Mouse (Mus musculus): Measurements from ENCODE around the gene Cbr3. TPM values are rescaled to one million over a fixed set of nuclear protein-coding genes. Genes with fewer than 3 reads are reported as not detected.

The Cbr3 gene
- polyA plus RNA-seq, 1 experiment from 2014 or later: 14.4 TPM

DNA sequence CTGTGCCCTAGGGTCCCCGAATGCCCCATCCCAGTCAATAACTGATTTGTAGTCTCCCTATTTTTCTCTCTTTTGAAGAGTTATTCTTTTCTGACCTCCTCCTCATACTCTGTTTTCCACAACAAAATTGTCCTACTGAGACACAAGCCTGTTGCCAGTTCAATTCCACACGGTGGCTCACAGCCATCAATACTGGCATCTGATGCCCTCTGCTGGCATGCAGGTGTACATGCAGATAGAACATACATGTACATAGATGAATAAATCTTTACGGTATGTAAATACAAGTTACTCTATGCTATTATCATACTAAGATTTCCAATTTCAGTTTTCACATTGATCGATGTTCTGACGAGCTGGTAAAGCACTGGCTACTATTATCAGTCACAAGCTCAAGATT lies 12.0 kb upstream of the Cbr3 start:
- no peak for ATAC-seq
- Histone ChIP-seq H3K4me1 (ENCODE audit: insufficient read depth, low read depth, low read length) (no peaks in the 10 kb centered on the region), H3K27ac (ENCODE audit: low read length) (no peak overlapping the region), H3K4me3 (ENCODE audit: low read depth, low read length) (no peak overlapping the region), H3K27me3 (replicated peaks; ENCODE audit: insufficient read depth, low read length) (no peaks in the 10 kb centered on the region), H3K36me3 (ENCODE audit: insufficient read depth, low read length) (no peaks in the 10 kb centered on the region), H3K9ac (replicated peaks; ENCODE audit: low read depth) (no peak overlapping the region), H3K9me3 (ENCODE audit: low read length) (no peaks in the 10 kb centered on the region), H3K4me2 (replicated peaks; ENCODE audit: low read depth, low read length) (no peak overlapping the region)
- TF ChIP-seq CTCF (IDR thresholded peaks at IDR 0.05): peak; percentile 52
- TF ChIP-seq EP300 (IDR thresholded peaks at IDR 0.05): no peak
- WGBS: 88% methylated on average over 5 of the region's 5 CpGs
- DNase-seq (ENCODE audit: low spot score): no peak

DNA sequence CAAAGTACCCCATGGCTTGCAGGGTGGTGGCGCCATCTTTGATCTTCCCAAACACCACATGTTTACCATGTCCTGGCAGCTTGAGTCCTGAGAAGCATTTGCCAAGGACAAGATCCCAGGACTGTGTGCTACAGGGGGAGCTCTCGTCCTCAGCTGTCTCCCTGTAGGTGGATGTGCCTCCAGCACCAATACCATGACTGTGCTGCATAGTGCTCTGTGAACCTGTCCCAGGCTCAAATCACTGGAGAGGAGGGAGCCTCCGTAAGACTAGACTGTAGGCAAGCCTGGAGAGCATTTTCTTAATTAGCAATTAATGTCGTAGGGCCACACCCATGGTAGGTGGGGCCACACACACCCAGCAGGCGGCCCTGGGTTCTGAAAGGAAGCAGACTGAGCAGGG lies 6.6 kb upstream of the Cbr3 start:
- ATAC-seq (no peak), DNase-seq (ENCODE audit: low spot score) (no peak)
- H3K4me1 ChIP-seq (ENCODE audit: insufficient read depth, low read depth, low read length): no peaks in the 10 kb centered on the region
- H3K27me3 ChIP-seq (replicated peaks; ENCODE audit: insufficient read depth, low read length): no peaks in the 10 kb centered on the region
- H3K4me3 ChIP-seq (ENCODE audit: low read depth, low read length): no peak overlapping the region
- no peaks in the 10 kb centered on the region for H3K36me3 ChIP-seq (ENCODE audit: insufficient read depth, low read length)
- H3K9ac ChIP-seq (replicated peaks; ENCODE audit: low read depth): no peak overlapping the region
- no peak overlapping the region for H3K27ac ChIP-seq (ENCODE audit: low read length)
- 72% methylated on average over 5 of the region's 5 CpGs for WGBS
- TF ChIP-seq CTCF (IDR thresholded peaks at IDR 0.05) (no peak), EP300 (IDR thresholded peaks at IDR 0.05) (no peak)
- H3K4me2 ChIP-seq (replicated peaks; ENCODE audit: low read depth, low read length): no peak overlapping the region
- no peaks in the 10 kb centered on the region for H3K9me3 ChIP-seq (ENCODE audit: low read length)

DNA sequence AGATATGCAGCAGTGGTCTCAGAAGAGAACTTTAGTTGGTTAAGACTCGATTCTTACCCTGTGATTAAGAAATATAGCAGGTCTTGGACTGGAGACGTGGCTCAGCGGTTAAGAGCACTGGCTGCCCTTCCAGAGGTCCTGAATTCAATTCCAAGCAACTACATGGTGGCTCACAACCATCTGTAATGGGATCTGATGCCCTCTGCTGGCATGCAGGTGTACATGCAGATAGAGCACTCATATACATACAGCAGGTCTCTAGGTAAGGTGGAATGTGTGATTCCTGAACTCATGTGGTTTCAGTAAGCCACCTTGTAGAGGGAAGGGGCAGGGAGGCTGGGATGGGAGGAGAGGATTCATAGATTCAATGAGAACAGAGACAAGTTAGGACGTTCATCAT lies 4.8 kb upstream of the Cbr3 start:
- Histone ChIP-seq H3K9ac (replicated peaks; ENCODE audit: low read depth) (no peak overlapping the region), H3K4me2 (replicated peaks; ENCODE audit: low read depth, low read length) (no peak overlapping the region), H3K9me3 (ENCODE audit: low read length) (no peaks in the 10 kb centered on the region), H3K27ac (ENCODE audit: low read length) (no peak overlapping the region), H3K36me3 (ENCODE audit: insufficient read depth, low read length) (no peaks in the 10 kb centered on the region), H3K4me1 (ENCODE audit: insufficient read depth, low read depth, low read length) (peaks cover 4% of the 10 kb centered on the region; the same call in 1 of the 2 replicates), H3K4me3 (ENCODE audit: low read depth, low read length) (no peak overlapping the region), H3K27me3 (replicated peaks; ENCODE audit: insufficient read depth, low read length) (no peaks in the 10 kb centered on the region)
- DNase-seq (ENCODE audit: low spot score): no peak
- TF ChIP-seq CTCF (IDR thresholded peaks at IDR 0.05): peak; percentile 49
- no peak for TF ChIP-seq EP300 (IDR thresholded peaks at IDR 0.05)
- 83% methylated on average over 4 of the region's 4 CpGs for WGBS
- no peak for ATAC-seq

DNA sequence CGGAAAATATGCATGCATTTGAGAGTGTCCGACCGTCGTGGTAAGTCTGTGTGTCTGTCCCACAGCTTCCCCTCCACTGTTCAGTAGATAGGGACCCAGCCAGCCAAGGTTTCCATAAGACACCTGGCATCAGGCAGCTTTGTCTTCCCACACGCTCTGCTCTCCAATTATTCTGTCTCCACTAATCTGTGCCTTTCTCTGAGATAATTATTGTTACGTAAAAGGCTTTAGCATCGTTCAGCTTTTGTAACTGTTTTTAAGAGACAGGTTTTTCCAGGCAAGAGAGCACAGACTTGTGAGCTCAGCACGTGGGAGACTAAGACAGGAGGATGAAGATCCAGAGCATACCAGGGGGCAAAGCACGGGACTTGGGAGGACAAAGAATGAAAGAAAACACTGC lies 3.9 kb upstream of the Cbr3 start:
- H3K36me3 ChIP-seq (ENCODE audit: insufficient read depth, low read length): no peaks in the 10 kb centered on the region
- peaks cover 4% of the 10 kb centered on the region; the same call in 1 of the 2 replicates for H3K4me1 ChIP-seq (ENCODE audit: insufficient read depth, low read depth, low read length)
- no peak for DNase-seq (ENCODE audit: low spot score)
- no peaks in the 10 kb centered on the region for H3K27me3 ChIP-seq (replicated peaks; ENCODE audit: insufficient read depth, low read length)
- no peak overlapping the region for H3K4me3 ChIP-seq (ENCODE audit: low read depth, low read length)
- TF ChIP-seq CTCF (IDR thresholded peaks at IDR 0.05) (no peak), EP300 (IDR thresholded peaks at IDR 0.05) (no peak)
- no peak for ATAC-seq
- H3K4me2 ChIP-seq (replicated peaks; ENCODE audit: low read depth, low read length): no peak overlapping the region
- no peak overlapping the region for H3K9ac ChIP-seq (replicated peaks; ENCODE audit: low read depth)
- no peak overlapping the region for H3K27ac ChIP-seq (ENCODE audit: low read length)
- H3K9me3 ChIP-seq (ENCODE audit: low read length): no peaks in the 10 kb centered on the region
- WGBS: 65% methylated on average over 9 of the region's 9 CpGs

DNA sequence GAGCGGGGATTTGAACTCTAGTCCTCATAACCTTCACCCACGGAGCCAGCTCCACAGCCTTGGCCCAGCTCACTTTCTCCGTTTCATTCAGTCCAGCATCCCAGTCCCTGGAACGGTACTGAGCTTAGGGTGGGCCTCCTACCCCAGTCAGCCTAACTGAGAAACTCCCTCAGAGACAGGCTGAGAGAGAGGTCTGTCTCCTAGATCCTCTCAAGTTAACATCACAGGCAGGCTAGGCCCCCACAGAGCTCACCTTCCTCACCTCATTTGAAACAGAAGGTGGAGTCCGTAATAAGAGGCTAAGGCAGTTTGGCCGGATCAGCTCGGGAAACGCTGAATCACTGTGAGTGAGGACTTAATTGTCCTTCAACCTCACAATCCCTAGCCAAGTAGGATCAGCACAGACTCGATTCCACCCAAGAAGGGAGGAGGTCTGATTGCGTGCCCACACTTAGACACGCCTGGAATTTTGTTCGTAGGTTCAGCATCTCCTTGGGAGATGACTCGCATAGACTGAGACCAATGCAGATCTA lies 793 bp upstream of the Cbr3 start:
- Histone ChIP-seq H3K27me3 (replicated peaks; ENCODE audit: insufficient read depth, low read length) (no peaks in the 10 kb centered on the region), H3K4me3 (ENCODE audit: low read depth, low read length) (peak overlapping the region; percentile 48; the same call in 1 of the 2 replicates), H3K4me2 (replicated peaks; ENCODE audit: low read depth, low read length) (peak overlapping the region; percentile 99), H3K9me3 (ENCODE audit: low read length) (no peaks in the 10 kb centered on the region), H3K36me3 (ENCODE audit: insufficient read depth, low read length) (no peaks in the 10 kb centered on the region), H3K9ac (replicated peaks; ENCODE audit: low read depth) (no peak overlapping the region), H3K4me1 (ENCODE audit: insufficient read depth, low read depth, low read length) (peaks cover 4% of the 10 kb centered on the region; the same call in 1 of the 2 replicates), H3K27ac (ENCODE audit: low read length) (peak overlapping the region; percentile 71; the same call in 1 of the 2 replicates)
- DNase-seq (ENCODE audit: low spot score) (peak; percentile 60), ATAC-seq (peak; percentile 43)
- TF ChIP-seq EP300 (IDR thresholded peaks at IDR 0.05): no peak
- no peak for TF ChIP-seq CTCF (IDR thresholded peaks at IDR 0.05)
- 27% methylated on average over 13 of the region's 13 CpGs for WGBS

DNA sequence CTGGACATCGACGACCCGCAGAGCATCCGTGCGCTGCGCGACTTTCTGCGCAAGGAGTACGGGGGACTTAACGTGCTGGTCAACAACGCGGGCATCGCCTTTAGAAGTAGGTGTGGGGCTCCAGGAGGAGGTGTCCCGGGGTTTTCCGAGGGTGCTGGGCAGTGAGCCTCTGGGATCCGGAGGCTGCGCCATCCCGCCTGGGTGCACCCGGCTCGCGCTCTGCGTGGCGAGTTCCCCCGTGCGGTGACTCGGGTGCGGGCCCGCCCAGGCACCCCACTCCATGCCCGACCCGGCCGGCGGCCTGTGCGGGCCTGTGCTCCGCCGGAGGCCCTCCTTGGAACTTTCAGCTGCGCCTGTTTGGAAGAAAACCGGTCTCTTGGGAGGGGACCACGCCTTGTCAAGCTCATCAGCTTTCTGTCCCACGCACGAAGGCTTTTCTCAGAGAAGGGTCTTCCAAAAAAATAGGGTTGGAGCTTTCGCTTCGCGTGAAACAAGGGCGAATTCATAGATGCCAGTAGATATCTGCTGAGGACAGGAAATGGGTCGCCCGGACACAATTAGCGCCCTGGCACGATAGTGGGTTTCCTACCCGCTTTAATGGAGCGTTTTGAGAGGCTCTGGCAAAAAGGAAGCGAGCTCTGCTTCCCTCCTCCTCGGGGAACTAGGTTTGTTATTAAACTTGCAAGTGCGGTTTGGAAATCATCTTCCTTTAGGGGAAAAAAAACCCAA lies 657 bp downstream of the Cbr3 start:
- TF ChIP-seq EP300 (IDR thresholded peaks at IDR 0.05) (no peak), CTCF (IDR thresholded peaks at IDR 0.05) (no peak)
- peaks cover 4% of the 10 kb centered on the region; the same call in 1 of the 2 replicates for H3K4me1 ChIP-seq (ENCODE audit: insufficient read depth, low read depth, low read length)
- H3K27me3 ChIP-seq (replicated peaks; ENCODE audit: insufficient read depth, low read length): no peaks in the 10 kb centered on the region
- no peaks in the 10 kb centered on the region for H3K9me3 ChIP-seq (ENCODE audit: low read length)
- DNase-seq (ENCODE audit: low spot score) (no peak), ATAC-seq (peak; percentile 16; the same call in 1 of the 2 replicates)
- peak overlapping the region; percentile 99 for H3K4me2 ChIP-seq (replicated peaks; ENCODE audit: low read depth, low read length)
- H3K4me3 ChIP-seq (ENCODE audit: low read depth, low read length): peak overlapping the region; percentile 48
- H3K27ac ChIP-seq (ENCODE audit: low read length): peak overlapping the region; percentile 26
- no peaks in the 10 kb centered on the region for H3K36me3 ChIP-seq (ENCODE audit: insufficient read depth, low read length)
- under 1% methylated on average over 50 of the region's 53 CpGs for WGBS
- peak overlapping the region; percentile 59 for H3K9ac ChIP-seq (replicated peaks; ENCODE audit: low read depth)
